Mouse (Mus musculus) activated CD4-positive, CD25-positive, alpha-beta regulatory T cell, adult 4 months (primary cell): Measurements from ENCODE around the gene Ngfr. TPM values are rescaled to one million over a fixed set of nuclear protein-coding genes. Genes with fewer than 3 reads are reported as not detected.

Experiments used
- ATAC-seq: one replicate; pipeline ENCODE4 v1.8.0; 2017
- polyA plus RNA-seq, 2 experiments: library from polyadenylated mRNA; unstranded; fragments of 100-300 nt; shearing (Covaris generic); gene quantifications; one replicate each; pipeline ENCODE4 v1.2.1; 2017

Ngfr gene
- polyA plus RNA-seq, 2 experiments from 2014 or later = not detected

GRCm38 (mm10) chr11:95565327-95565726, 22.2 kb downstream of the Ngfr start:
- ATAC-seq = no peak

- ATAC-seq = no peak
Observed at GRCm38 (mm10) chr11:95563849-95564248, 23.7 kb downstream of the Ngfr start.

- no peak for ATAC-seq
Observed at GRCm38 (mm10) chr11:95560773-95561172, 26.8 kb downstream of the Ngfr start.

GRCm38 (mm10) chr11:95559761-95560160, 27.8 kb downstream of the Ngfr start:
- no peak for ATAC-seq

GRCm38 (mm10) chr11:95557719-95558118, 29.8 kb downstream of the Ngfr start:
- no peak for ATAC-seq

- no peak for ATAC-seq
Observed at GRCm38 (mm10) chr11:95557032-95557431, 30.5 kb downstream of the Ngfr start.

GRCm38 (mm10) chr11:95555279-95555678, 32.3 kb downstream of the Ngfr start:
- no peak for ATAC-seq

GRCm38 (mm10) chr11:95550301-95551021, 37.1 kb downstream of the Ngfr start:
- no peak for ATAC-seq

GRCm38 (mm10) chr11:95546021-95546782, 41.3 kb downstream of the Ngfr start:
- ATAC-seq = no peak

GRCm38 (mm10) chr11:95544546-95545327, 42.8 kb downstream of the Ngfr start:
- ATAC-seq = no peak

GRCm38 (mm10) chr11:95540637-95541385, 46.7 kb downstream of the Ngfr start:
- no peak for ATAC-seq

GRCm38 (mm10) chr11:95538378-95539104, 49.0 kb downstream of the Ngfr start:
- no peak for ATAC-seq

- no peak for ATAC-seq
Observed at GRCm38 (mm10) chr11:95533484-95534160, 53.9 kb downstream of the Ngfr start.

GRCm38 (mm10) chr11:95532353-95533072, 55.0 kb downstream of the Ngfr start:
- ATAC-seq = no peak

- ATAC-seq = no peak
Observed at GRCm38 (mm10) chr11:95528231-95528630, 59.3 kb downstream of the Ngfr start.

GRCm38 (mm10) chr11:95527307-95527706, 60.2 kb downstream of the Ngfr start:
- no peak for ATAC-seq

GRCm38 (mm10) chr11:95521563-95521962, 66.0 kb downstream of the Ngfr start:
- no peak for ATAC-seq

GRCm38 (mm10) chr11:95520456-95521072, 67.0 kb downstream of the Ngfr start:
- peak; percentile 85 for ATAC-seq

- ATAC-seq = no peak
Observed at GRCm38 (mm10) chr11:95519996-95520395, 67.5 kb downstream of the Ngfr start.

GRCm38 (mm10) chr11:95519299-95519698, 68.2 kb downstream of the Ngfr start:
- no peak for ATAC-seq
